Mouse (Mus musculus): ENCODE results near the gene Pex11a. TPM values are rescaled to one million over a fixed set of nuclear protein-coding genes. Genes with fewer than 3 reads are reported as not detected.
"Not testable (repeated sequence)": the region's sequence is repeated elsewhere in the genome, so short reads cannot be mapped to it uniquely, and the experiment has no call there.

The Pex11a gene
- polyA plus RNA-seq (2011; ENCODE audit: insufficient read length, low read depth, missing spikeins) = 3.2 and 7.3 TPM in 2 replicates

- TF ChIP-seq POLR2A (IDR thresholded peaks at IDR 0.05; ENCODE audit: low read depth, low read length) (peak; percentile 32; the same call in 1 of the 2 replicates), CTCF (IDR thresholded peaks at IDR 0.05; ENCODE audit: borderline replicate concordance, insufficient read depth, low read length) (no peak)
- no peak within 1 kb of the TSS for H3K27ac ChIP-seq (ENCODE audit: insufficient read depth, low read length)
- H3K4me3 ChIP-seq (ENCODE audit: insufficient read depth, low read length) = peak within 1 kb of the TSS; percentile 55
- no peaks in the 10 kb centered on the region for H3K4me1 ChIP-seq (ENCODE audit: control insufficient read depth, insufficient read depth, low read length)
These were observed at the start of gene Pex11a, which contains the start of gene Wdr93 for GRCm38 (mm10) chr7:79742659-79743536. Pex11a (minus strand) TSS chr7:79743131. Wdr93 (plus strand) TSS chr7:79743163.

- H3K27ac ChIP-seq (ENCODE audit: insufficient read depth, low read length); H3K4me3 ChIP-seq (ENCODE audit: insufficient read depth, low read length); H3K4me1 ChIP-seq (ENCODE audit: control insufficient read depth, insufficient read depth, low read length): not testable (repeated sequence)
These were observed 46.9 kb upstream of the Pex11a start for GRCm38 (mm10) chr7:79789812-79790211.

- TF ChIP-seq CTCF (IDR thresholded peaks at IDR 0.05; ENCODE audit: borderline replicate concordance, insufficient read depth, low read length) (0 out of 2 replicates have a peak, but pooled peaks have one; percentile 1), POLR2A (IDR thresholded peaks at IDR 0.05; ENCODE audit: low read depth, low read length) (no peak)
- no peak overlapping the region for H3K4me3 ChIP-seq (ENCODE audit: insufficient read depth, low read length)
These were observed 43.4 kb upstream of the Pex11a start for GRCm38 (mm10) chr7:79786295-79786694.

GRCm38 (mm10) chr7:79782516-79782855, 39.6 kb upstream of the Pex11a start:
- TF ChIP-seq POLR2A (IDR thresholded peaks at IDR 0.05; ENCODE audit: low read depth, low read length) (no peak), CTCF (IDR thresholded peaks at IDR 0.05; ENCODE audit: borderline replicate concordance, insufficient read depth, low read length) (no peak)
- no peak overlapping the region for H3K4me3 ChIP-seq (ENCODE audit: insufficient read depth, low read length)
- peaks cover 7% of the 10 kb centered on the region; the same call in 1 of the 2 replicates for H3K4me1 ChIP-seq (ENCODE audit: control insufficient read depth, insufficient read depth, low read length)
- H3K27ac ChIP-seq (ENCODE audit: insufficient read depth, low read length) = no peak overlapping the region

More at GRCm38 (mm10) chr7:79786295-79786694, 43.4 kb upstream of the Pex11a start:
- Histone ChIP-seq H3K27ac (ENCODE audit: insufficient read depth, low read length) (no peak overlapping the region), H3K4me1 (ENCODE audit: control insufficient read depth, insufficient read depth, low read length) (peaks cover 4% of the 10 kb centered on the region; the same call in 1 of the 2 replicates)

GRCm38 (mm10) chr7:79781826-79782515, 39.0 kb upstream of the Pex11a start:
- Histone ChIP-seq H3K4me1 (ENCODE audit: control insufficient read depth, insufficient read depth, low read length) (peaks cover 7% of the 10 kb centered on the region; the same call in 1 of the 2 replicates), H3K4me3 (ENCODE audit: insufficient read depth, low read length) (no peak overlapping the region), H3K27ac (ENCODE audit: insufficient read depth, low read length) (peak overlapping the region; percentile 88; the same call in 1 of the 2 replicates)
- TF ChIP-seq POLR2A (IDR thresholded peaks at IDR 0.05; ENCODE audit: low read depth, low read length) = no peak
- no peak for TF ChIP-seq CTCF (IDR thresholded peaks at IDR 0.05; ENCODE audit: borderline replicate concordance, insufficient read depth, low read length)

- Histone ChIP-seq H3K4me3 (ENCODE audit: insufficient read depth, low read length) (no peak overlapping the region), H3K27ac (ENCODE audit: insufficient read depth, low read length) (peak overlapping the region; percentile 88), H3K4me1 (ENCODE audit: control insufficient read depth, insufficient read depth, low read length) (peaks cover 7% of the 10 kb centered on the region; the same call in 1 of the 2 replicates)
- peak; percentile 12; the same call in 1 of the 2 replicates for TF ChIP-seq POLR2A (IDR thresholded peaks at IDR 0.05; ENCODE audit: low read depth, low read length)
- peak; percentile 49; the same call in 1 of the 2 replicates for TF ChIP-seq CTCF (IDR thresholded peaks at IDR 0.05; ENCODE audit: borderline replicate concordance, insufficient read depth, low read length)
These were observed 38.0 kb upstream of the Pex11a start for GRCm38 (mm10) chr7:79780647-79781626.

- TF ChIP-seq POLR2A (IDR thresholded peaks at IDR 0.05; ENCODE audit: low read depth, low read length) (no peak), CTCF (IDR thresholded peaks at IDR 0.05; ENCODE audit: borderline replicate concordance, insufficient read depth, low read length) (no peak)
- H3K4me1 ChIP-seq (ENCODE audit: control insufficient read depth, insufficient read depth, low read length) = no peaks in the 10 kb centered on the region
- no peak overlapping the region for H3K27ac ChIP-seq (ENCODE audit: insufficient read depth, low read length)
- no peak overlapping the region for H3K4me3 ChIP-seq (ENCODE audit: insufficient read depth, low read length)
These were observed 28.9 kb upstream of the Pex11a start for GRCm38 (mm10) chr7:79771561-79772512.

GRCm38 (mm10) chr7:79769664-79770063, 26.7 kb upstream of the Pex11a start:
- Histone ChIP-seq H3K27ac (ENCODE audit: insufficient read depth, low read length) (no peak overlapping the region), H3K4me1 (ENCODE audit: control insufficient read depth, insufficient read depth, low read length) (no peaks in the 10 kb centered on the region), H3K4me3 (ENCODE audit: insufficient read depth, low read length) (no peak overlapping the region)
- no peak for TF ChIP-seq POLR2A (IDR thresholded peaks at IDR 0.05; ENCODE audit: low read depth, low read length)
- TF ChIP-seq CTCF (IDR thresholded peaks at IDR 0.05; ENCODE audit: borderline replicate concordance, insufficient read depth, low read length) = no peak
